Mouse (Mus musculus) ES-Bruce4 (cell line): ENCODE measurements around the gene A3galt2.

Source experiments
- CTCF ChIP-seq: IDR thresholded peaks from one replicate; pipeline ENCODE4 v1.8.1; 2011; ENCODE audit warnings: low read depth, low read length
- EP300 ChIP-seq: IDR thresholded peaks from 2 replicates; pipeline ENCODE4 v1.6.1; 2011; ENCODE audit warnings: low read depth, low read length; ENCODE audit not compliant: insufficient read depth

DNA sequence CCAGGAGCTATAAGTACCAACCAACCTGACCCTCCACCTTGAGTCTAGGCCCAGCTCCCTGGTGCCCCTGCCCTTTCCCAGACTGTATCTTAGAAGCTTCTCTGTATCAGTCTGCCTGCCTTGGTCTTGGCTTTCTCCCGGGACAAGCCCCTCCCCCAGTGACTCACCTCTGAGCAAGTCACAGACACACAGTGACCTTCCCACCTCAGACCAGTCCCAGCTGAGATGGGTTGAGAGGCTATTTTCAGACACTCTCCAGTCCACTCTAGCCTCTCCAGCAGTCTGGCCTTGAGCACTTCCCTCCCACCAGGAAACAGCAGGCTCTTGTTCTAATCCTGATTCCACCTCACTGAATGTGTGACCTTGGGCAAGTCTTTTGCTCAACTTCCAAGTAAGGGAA is 38.5 kb downstream of the A3galt2 start:
- no peak for TF ChIP-seq CTCF
- no peak for TF ChIP-seq EP300
